In the genomic region with DNA sequence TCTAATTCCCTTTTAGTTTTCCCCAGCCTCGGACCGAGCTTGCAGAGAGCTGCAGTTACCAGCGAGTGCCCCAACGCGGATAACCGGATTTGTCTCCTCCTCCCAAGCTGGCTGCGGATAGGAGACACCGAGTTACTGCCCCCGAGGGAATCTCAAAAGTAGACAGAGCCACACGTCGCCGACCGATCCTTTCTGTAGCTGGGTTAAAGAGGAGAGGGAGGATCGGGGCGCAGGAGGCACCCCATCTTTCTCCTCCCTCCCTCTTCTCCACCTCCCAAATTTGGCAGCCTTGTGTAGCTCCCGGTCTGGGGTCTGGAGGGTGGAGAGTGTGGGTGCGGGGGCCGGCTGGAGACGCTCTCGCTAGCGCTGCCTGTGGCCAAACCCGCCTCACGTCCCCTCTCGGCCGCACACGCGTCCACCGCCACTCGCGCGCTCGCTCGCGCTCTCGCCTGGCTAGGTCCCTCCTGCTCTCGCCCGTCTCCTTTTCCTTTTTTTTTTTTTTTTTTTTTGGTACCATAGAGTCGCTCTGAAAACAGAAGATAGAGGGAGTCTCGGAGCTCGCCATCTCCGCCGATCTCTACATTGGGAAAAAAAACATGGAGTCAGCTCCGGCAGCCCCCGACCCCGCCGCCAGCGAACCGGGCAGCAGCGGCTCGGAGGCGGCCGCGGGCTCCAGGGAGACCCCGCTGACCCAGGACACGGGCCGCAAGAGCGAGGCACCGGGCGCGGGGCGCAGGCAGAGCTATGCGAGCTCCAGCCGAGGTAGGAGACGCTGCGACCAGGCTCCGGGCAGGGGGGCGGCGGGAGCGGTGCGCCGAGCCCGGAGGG, we compare ENCODE assay signal across 8 mouse cellular contexts. TPM values are rescaled to one million over a fixed set of nuclear protein-coding genes. Genes with fewer than 3 reads are reported as not detected.
DNase-seq lines count a peak whose midpoint lies in the region; ATAC-seq and TF ChIP-seq lines count a peak whose summit lies in the region.

Gene Rora, plus strand, starts transcription at position 576 of the 828 bp plus-strand sequence.

- no peaks in the 10 kb centered on the region for H3K9me3 ChIP-seq in ES-Bruce4 (replicated peaks; ENCODE audit: control insufficient read depth, insufficient read depth, low read length, poor library complexity, severe bottlenecking)
- no peaks in the 10 kb centered on the region for H3K9me3 ChIP-seq in forebrain, embryonic 13.5 days (replicated peaks)
- H3K9me3 ChIP-seq in heart, embryonic 15.5 days (replicated peaks), result no peaks in the 10 kb centered on the region
- H3K9me3 ChIP-seq in liver, embryonic 12.5 days (replicated peaks), result no peaks in the 10 kb centered on the region
- no peaks in the 10 kb centered on the region for H3K9me3 ChIP-seq in neural tube, embryonic 15.5 days (replicated peaks)

- DNase-seq in kidney, postnatal 10 days, result peak; percentile 81
- DNase-seq in yolk sac, embryonic 10.5 days (ENCODE audit: low spot score), result peak; percentile 70

- peak within 1 kb of the TSS; percentile 97 for H3K4me3 ChIP-seq in ES-Bruce4 (ENCODE audit: low read depth, low read length)
- peak within 1 kb of the TSS; percentile 86 for H3K4me3 ChIP-seq in brown adipose tissue, adult 24 weeks (ENCODE audit: insufficient read depth, low read depth, low read length)
- H3K4me3 ChIP-seq in forebrain, embryonic 13.5 days, result peak within 1 kb of the TSS; percentile 87
- peak within 1 kb of the TSS; percentile 89 for H3K4me3 ChIP-seq in heart, embryonic 15.5 days
- peak within 1 kb of the TSS; percentile 59 for H3K4me3 ChIP-seq in liver, embryonic 12.5 days
- peak within 1 kb of the TSS; percentile 94 for H3K4me3 ChIP-seq in neural tube, embryonic 15.5 days (replicated peaks)

- H3K27ac ChIP-seq in ES-Bruce4 (ENCODE audit: insufficient read depth, low read length), result no peak within 1 kb of the TSS
- no peak within 1 kb of the TSS for H3K27ac ChIP-seq in brown adipose tissue, adult 24 weeks (replicated peaks; ENCODE audit: low read depth, low read length)
- H3K27ac ChIP-seq in forebrain, embryonic 13.5 days, result peak within 1 kb of the TSS; percentile 87
- peak within 1 kb of the TSS; percentile 91 for H3K27ac ChIP-seq in heart, embryonic 15.5 days
- peak within 1 kb of the TSS; percentile 64; the same call in 1 of the 2 replicates for H3K27ac ChIP-seq in liver, embryonic 12.5 days
- peak within 1 kb of the TSS; percentile 97 for H3K27ac ChIP-seq in neural tube, embryonic 15.5 days (replicated peaks)

- ATAC-seq in forebrain, embryonic 13.5 days, result peak; percentile 79
- peak; percentile 75 for ATAC-seq in heart, embryonic 15.5 days (replicated peaks; ENCODE audit: insufficient number of reproducible peaks, insufficient read depth, low FRiP score, low read depth)
- ATAC-seq in liver, embryonic 12.5 days, result peak; percentile 55; the same call in 1 of the 2 replicates
- peak; percentile 86 for ATAC-seq in neural tube, embryonic 15.5 days (ENCODE audit: low FRiP score)

- no peak for TF ChIP-seq CTCF in ES-Bruce4 (IDR thresholded peaks at IDR 0.05; ENCODE audit: low read depth, low read length)

- H3K36me3 ChIP-seq in ES-Bruce4 (ENCODE audit: control insufficient read depth, insufficient read depth, low read length, poor library complexity, severe bottlenecking), result no peaks in the 10 kb centered on the region
- no peaks in the 10 kb centered on the region for H3K36me3 ChIP-seq in forebrain, embryonic 13.5 days (ENCODE audit: poor library complexity, severe bottlenecking)
- H3K36me3 ChIP-seq in heart, embryonic 15.5 days, result no peaks in the 10 kb centered on the region
- no peaks in the 10 kb centered on the region for H3K36me3 ChIP-seq in liver, embryonic 12.5 days
- H3K36me3 ChIP-seq in neural tube, embryonic 15.5 days, result no peaks in the 10 kb centered on the region

- WGBS in forebrain, embryonic 13.5 days, result under 1% methylated on average over 68 of the region's 72 CpGs
- WGBS in heart, embryonic 15.5 days, result under 1% methylated on average over 71 of the region's 72 CpGs
- under 1% methylated on average over 59 of the region's 72 CpGs for WGBS in liver, embryonic 12.5 days (ENCODE audit: insufficient replicate concordance)
- WGBS in neural tube, embryonic 15.5 days, result under 1% methylated on average over 72 of the region's 72 CpGs

- peak within 1 kb of the TSS; percentile 83 for H3K9ac ChIP-seq in ES-Bruce4 (ENCODE audit: low read depth, poor library complexity, severe bottlenecking)
- peak within 1 kb of the TSS; percentile 78 for H3K9ac ChIP-seq in forebrain, embryonic 13.5 days
- peak within 1 kb of the TSS; percentile 88 for H3K9ac ChIP-seq in heart, embryonic 15.5 days
- peak within 1 kb of the TSS; percentile 46 for H3K9ac ChIP-seq in liver, embryonic 12.5 days
- H3K9ac ChIP-seq in neural tube, embryonic 15.5 days (replicated peaks), result peak within 1 kb of the TSS; percentile 90

- H3K27me3 ChIP-seq in ES-Bruce4 (ENCODE audit: control insufficient read depth, insufficient read depth, low read length, poor library complexity, severe bottlenecking), result no peaks in the 10 kb centered on the region; the same call in 1 of the 2 replicates
- H3K27me3 ChIP-seq in forebrain, embryonic 13.5 days, result peaks cover 15% of the 10 kb centered on the region
- peaks cover 7% of the 10 kb centered on the region; the same call in 1 of the 2 replicates for H3K27me3 ChIP-seq in heart, embryonic 15.5 days
- peaks cover 59% of the 10 kb centered on the region for H3K27me3 ChIP-seq in liver, embryonic 12.5 days (replicated peaks)
- H3K27me3 ChIP-seq in neural tube, embryonic 15.5 days (replicated peaks), result no peaks in the 10 kb centered on the region

- TF ChIP-seq EP300 in ES-Bruce4 (IDR thresholded peaks at IDR 0.05; ENCODE audit: insufficient read depth, low read depth, low read length), result no peak

- TF ChIP-seq POLR2A in ES-Bruce4 (IDR thresholded peaks at IDR 0.05; ENCODE audit: insufficient read depth, low read length), result no peak

- H3K4me1 ChIP-seq in ES-Bruce4 (ENCODE audit: control insufficient read depth, insufficient read depth, low read length), result no peaks in the 10 kb centered on the region
- no peaks in the 10 kb centered on the region for H3K4me1 ChIP-seq in brown adipose tissue, adult 24 weeks (ENCODE audit: control insufficient read depth, insufficient read depth, insufficient read length, low read length)
- peaks cover 23% of the 10 kb centered on the region for H3K4me1 ChIP-seq in forebrain, embryonic 13.5 days
- H3K4me1 ChIP-seq in heart, embryonic 15.5 days (replicated peaks), result peaks cover 6% of the 10 kb centered on the region
- H3K4me1 ChIP-seq in liver, embryonic 12.5 days, result no peaks in the 10 kb centered on the region
- peaks cover 40% of the 10 kb centered on the region for H3K4me1 ChIP-seq in neural tube, embryonic 15.5 days

- H3K4me2 ChIP-seq in forebrain, embryonic 13.5 days, result peak within 1 kb of the TSS; percentile 94
- peak within 1 kb of the TSS; percentile 98 for H3K4me2 ChIP-seq in heart, embryonic 15.5 days
- H3K4me2 ChIP-seq in liver, embryonic 12.5 days, result peak within 1 kb of the TSS; percentile 68
- H3K4me2 ChIP-seq in neural tube, embryonic 15.5 days, result peak within 1 kb of the TSS; percentile 96

RNA-seq across cellular contexts. Expression of gene Rora, which starts in this region (rescaled TPM):
- 1.8 and 3.6 TPM in 2 replicates for polyA plus RNA-seq in ES-Bruce4 (2011; ENCODE audit: insufficient read depth, insufficient read length, low read depth, missing spikeins)
- polyA plus RNA-seq in brown adipose tissue, adult 24 weeks (2012; ENCODE audit: insufficient read depth, insufficient read length, missing spikeins), result 6.7 and 10.7 TPM in 2 replicates
- polyA plus RNA-seq in forebrain, embryonic 13.5 days (2015; fragmentation: Nextera tagmentation; extraction: Ambion mirVana), result 7.2 and 12.6 TPM in 2 replicates
- polyA plus RNA-seq in heart, embryonic 15.5 days (2015; fragmentation: Nextera tagmentation; extraction: Ambion mirVana), result 7.1 and 7.3 TPM in 2 replicates
- polyA plus RNA-seq in liver, embryonic 12.5 days (2016; fragmentation: Nextera tagmentation; extraction: Ambion mirVana), result 2.4 and 2.7 TPM in 2 replicates
- 17.3 and 18.1 TPM in 2 replicates for polyA plus RNA-seq in neural tube, embryonic 15.5 days (2015; fragmentation: Nextera tagmentation; extraction: Ambion mirVana)

Comparison
In these comparisons a context has a peak if more than half of its experiments do, and no peak if none do; other contexts are left out.
1. H3K27ac ChIP-seq: peak in forebrain, embryonic 13.5 days (single experiment), heart, embryonic 15.5 days (single experiment), liver, embryonic 12.5 days (single experiment) and neural tube, embryonic 15.5 days (single experiment); none in ES-Bruce4 (single experiment) and brown adipose tissue, adult 24 weeks (single experiment).
2. Peak in every context shown above with its lines, with median percentiles within 50 percentile points of each other: H3K4me3 ChIP-seq, H3K9ac ChIP-seq, ATAC-seq and H3K4me2 ChIP-seq.